Mouse (Mus musculus): ENCODE results near the gene Kcnb1. TPM values are rescaled to one million over a fixed set of nuclear protein-coding genes. Genes with fewer than 3 reads are reported as not detected.
A peak's percentile ranks its signal among the peaks of the same experiment; 100 is the strongest.

The Kcnb1 gene
- polyA plus RNA-seq, 1 experiment from 2014 or later: 0.96 TPM

- Histone ChIP-seq H3K27me3 (ENCODE audit: control insufficient read depth, insufficient read depth, low read length) (peaks cover 23% of the 10 kb centered on the region), H3K9ac (ENCODE audit: low read length) (no peak overlapping the region), H3K4me1 (ENCODE audit: control insufficient read depth, insufficient read depth, low read length) (peaks cover 7% of the 10 kb centered on the region), H3K4me3 (ENCODE audit: low read depth, low read length) (no peak overlapping the region), H3K36me3 (ENCODE audit: control insufficient read depth, insufficient read depth, low read length) (no peaks in the 10 kb centered on the region), H3K27ac (ENCODE audit: low read depth, low read length) (no peak overlapping the region), H3K4me2 (no peak overlapping the region), H3K9me3 (ENCODE audit: control insufficient read depth, low read length) (no peaks in the 10 kb centered on the region)
- ATAC-seq (ENCODE audit: low FRiP score) (no peak), DNase-seq (ENCODE audit: low spot score, missing footprints) (no peak)
- 84% methylated on average over 3 of the region's 3 CpGs for whole genome bisulfite sequencing
Observed at GRCm38 (mm10) chr2:167193361-167193760, 3.4 kb upstream of the Kcnb1 start.

GRCm38 (mm10) chr2:167189291-167190075, 472 bp downstream of the Kcnb1 start:
- Histone ChIP-seq H3K4me3 (ENCODE audit: low read depth, low read length) (peak overlapping the region; percentile 60), H3K4me1 (ENCODE audit: control insufficient read depth, insufficient read depth, low read length) (peaks cover 7% of the 10 kb centered on the region), H3K27me3 (ENCODE audit: control insufficient read depth, insufficient read depth, low read length) (peaks cover 33% of the 10 kb centered on the region), H3K9ac (ENCODE audit: low read length) (peak overlapping the region; percentile 63), H3K9me3 (ENCODE audit: control insufficient read depth, low read length) (no peaks in the 10 kb centered on the region), H3K4me2 (peak overlapping the region; percentile 81), H3K36me3 (ENCODE audit: control insufficient read depth, insufficient read depth, low read length) (no peaks in the 10 kb centered on the region), H3K27ac (ENCODE audit: low read depth, low read length) (no peak overlapping the region)
- ATAC-seq (ENCODE audit: low FRiP score): peak; percentile 72
- DNase-seq (ENCODE audit: low spot score, missing footprints): peak; percentile 93
- WGBS: under 1% methylated on average over 39 of the region's 91 CpGs

GRCm38 (mm10) chr2:167188315-167189207, 1.4 kb downstream of the Kcnb1 start:
- Histone ChIP-seq H3K9ac (ENCODE audit: low read length) (peak overlapping the region; percentile 63; the same call in 1 of the 2 replicates), H3K4me3 (ENCODE audit: low read depth, low read length) (peak overlapping the region; percentile 60), H3K36me3 (ENCODE audit: control insufficient read depth, insufficient read depth, low read length) (no peaks in the 10 kb centered on the region), H3K4me2 (peak overlapping the region; percentile 81), H3K4me1 (ENCODE audit: control insufficient read depth, insufficient read depth, low read length) (peaks cover 7% of the 10 kb centered on the region), H3K27ac (ENCODE audit: low read depth, low read length) (no peak overlapping the region), H3K27me3 (ENCODE audit: control insufficient read depth, insufficient read depth, low read length) (peaks cover 33% of the 10 kb centered on the region), H3K9me3 (ENCODE audit: control insufficient read depth, low read length) (no peaks in the 10 kb centered on the region)
- ATAC-seq (ENCODE audit: low FRiP score) (peak; percentile 56), DNase-seq (ENCODE audit: low spot score, missing footprints) (peak; percentile 97)
- 15% methylated on average over 76 of the region's 83 CpGs for WGBS

- Histone ChIP-seq H3K4me1 (ENCODE audit: control insufficient read depth, insufficient read depth, low read length) (peaks cover 7% of the 10 kb centered on the region), H3K9ac (ENCODE audit: low read length) (no peak overlapping the region), H3K36me3 (ENCODE audit: control insufficient read depth, insufficient read depth, low read length) (no peaks in the 10 kb centered on the region), H3K4me3 (ENCODE audit: low read depth, low read length) (no peak overlapping the region), H3K4me2 (no peak overlapping the region), H3K27me3 (ENCODE audit: control insufficient read depth, insufficient read depth, low read length) (peaks cover 33% of the 10 kb centered on the region), H3K27ac (ENCODE audit: low read depth, low read length) (no peak overlapping the region), H3K9me3 (ENCODE audit: control insufficient read depth, low read length) (no peaks in the 10 kb centered on the region)
- ATAC-seq (ENCODE audit: low FRiP score) (no peak), DNase-seq (ENCODE audit: low spot score, missing footprints) (no peak)
- WGBS: 92% methylated on average over 5 of the region's 5 CpGs
Observed at GRCm38 (mm10) chr2:167187119-167187518, 2.8 kb downstream of the Kcnb1 start.

GRCm38 (mm10) chr2:167186544-167186943, 3.4 kb downstream of the Kcnb1 start:
- H3K27me3 ChIP-seq (ENCODE audit: control insufficient read depth, insufficient read depth, low read length): peaks cover 33% of the 10 kb centered on the region

GRCm38 (mm10) chr2:167186003-167186402, 4.0 kb downstream of the Kcnb1 start:
- Histone ChIP-seq H3K27me3 (ENCODE audit: control insufficient read depth, insufficient read depth, low read length) (peaks cover 28% of the 10 kb centered on the region), H3K4me2 (no peak overlapping the region), H3K36me3 (ENCODE audit: control insufficient read depth, insufficient read depth, low read length) (no peaks in the 10 kb centered on the region), H3K27ac (ENCODE audit: low read depth, low read length) (no peak overlapping the region), H3K4me3 (ENCODE audit: low read depth, low read length) (no peak overlapping the region), H3K9ac (ENCODE audit: low read length) (no peak overlapping the region), H3K4me1 (ENCODE audit: control insufficient read depth, insufficient read depth, low read length) (peaks cover 7% of the 10 kb centered on the region), H3K9me3 (ENCODE audit: control insufficient read depth, low read length) (no peaks in the 10 kb centered on the region)
- ATAC-seq (ENCODE audit: low FRiP score): no peak
- no peak for DNase-seq (ENCODE audit: low spot score, missing footprints)
- 64% methylated on average over 13 of the region's 13 CpGs for WGBS

More at GRCm38 (mm10) chr2:167186544-167186943, 3.4 kb downstream of the Kcnb1 start:
- Histone ChIP-seq H3K4me2 (no peak overlapping the region), H3K9me3 (ENCODE audit: control insufficient read depth, low read length) (no peaks in the 10 kb centered on the region), H3K4me3 (ENCODE audit: low read depth, low read length) (no peak overlapping the region), H3K27ac (ENCODE audit: low read depth, low read length) (no peak overlapping the region), H3K9ac (ENCODE audit: low read length) (no peak overlapping the region), H3K4me1 (ENCODE audit: control insufficient read depth, insufficient read depth, low read length) (peaks cover 7% of the 10 kb centered on the region), H3K36me3 (ENCODE audit: control insufficient read depth, insufficient read depth, low read length) (no peaks in the 10 kb centered on the region)
- WGBS: 52% methylated on average over 10 of the region's 10 CpGs
- DNase-seq (ENCODE audit: low spot score, missing footprints) (no peak), ATAC-seq (ENCODE audit: low FRiP score) (no peak)

GRCm38 (mm10) chr2:167185432-167185831, 4.5 kb downstream of the Kcnb1 start:
- Histone ChIP-seq H3K36me3 (ENCODE audit: control insufficient read depth, insufficient read depth, low read length) (no peaks in the 10 kb centered on the region), H3K9ac (ENCODE audit: low read length) (no peak overlapping the region), H3K4me2 (no peak overlapping the region), H3K4me3 (ENCODE audit: low read depth, low read length) (no peak overlapping the region), H3K27ac (ENCODE audit: low read depth, low read length) (no peak overlapping the region), H3K9me3 (ENCODE audit: control insufficient read depth, low read length) (no peaks in the 10 kb centered on the region), H3K4me1 (ENCODE audit: control insufficient read depth, insufficient read depth, low read length) (peaks cover 7% of the 10 kb centered on the region), H3K27me3 (ENCODE audit: control insufficient read depth, insufficient read depth, low read length) (peaks cover 23% of the 10 kb centered on the region)
- DNase-seq (ENCODE audit: low spot score, missing footprints) (no peak), ATAC-seq (ENCODE audit: low FRiP score) (no peak)
- WGBS: 84% methylated on average over 2 of the region's 2 CpGs

GRCm38 (mm10) chr2:167181662-167182389, 8.1 kb downstream of the Kcnb1 start:
- Histone ChIP-seq H3K27me3 (ENCODE audit: control insufficient read depth, insufficient read depth, low read length) (no peaks in the 10 kb centered on the region; the same call in 1 of the 2 replicates), H3K27ac (ENCODE audit: low read depth, low read length) (no peak overlapping the region), H3K4me2 (no peak overlapping the region), H3K4me1 (ENCODE audit: control insufficient read depth, insufficient read depth, low read length) (no peaks in the 10 kb centered on the region), H3K4me3 (ENCODE audit: low read depth, low read length) (no peak overlapping the region), H3K9me3 (ENCODE audit: control insufficient read depth, low read length) (no peaks in the 10 kb centered on the region), H3K9ac (ENCODE audit: low read length) (no peak overlapping the region), H3K36me3 (ENCODE audit: control insufficient read depth, insufficient read depth, low read length) (no peaks in the 10 kb centered on the region)
- DNase-seq (ENCODE audit: low spot score, missing footprints): no peak
- WGBS: 87% methylated on average over 14 of the region's 14 CpGs
- no peak for ATAC-seq (ENCODE audit: low FRiP score)

Data from midbrain, embryonic 11.5 days (tissue).